Mouse (Mus musculus): ENCODE results near the gene Cd163.
"Not testable (repeated sequence)": the region's sequence is repeated elsewhere in the genome, so short reads cannot be mapped to it uniquely, and the experiment has no call there.

The Cd163 gene

GRCm38 (mm10) chr6:124304356-124304755 is at the start of gene Cd163:
TSS of gene Cd163 (plus strand) at chr6:124304656.
- DNase-seq, result no peak

GRCm38 (mm10) chr6:124255721-124256470 is 48.6 kb upstream of the Cd163 start:
- DNase-seq, result no peak

GRCm38 (mm10) chr6:124260198-124260931 is 44.1 kb upstream of the Cd163 start:
- peak; percentile 24 to 58 for DNase-seq

GRCm38 (mm10) chr6:124262696-124263095 is 41.8 kb upstream of the Cd163 start:
- peak; percentile 35 to 55 for DNase-seq

GRCm38 (mm10) chr6:124273231-124273880 is 31.1 kb upstream of the Cd163 start:
- no peak for DNase-seq

GRCm38 (mm10) chr6:124277641-124278040 is 26.8 kb upstream of the Cd163 start:
- no peak for DNase-seq

- no peak for DNase-seq
Observed at GRCm38 (mm10) chr6:124278291-124278690, 26.2 kb upstream of the Cd163 start.

- no peak for DNase-seq
Observed at GRCm38 (mm10) chr6:124282731-124283130, 21.7 kb upstream of the Cd163 start.

- DNase-seq, result not testable (repeated sequence)
Observed at GRCm38 (mm10) chr6:124297378-124297777, 7.1 kb upstream of the Cd163 start.

- no peak for DNase-seq
Observed at GRCm38 (mm10) chr6:124301447-124302192, 2.8 kb upstream of the Cd163 start.

GRCm38 (mm10) chr6:124308935-124309334 is 4.5 kb downstream of the Cd163 start:
- peak in 1 of 2 experiments; percentile 12 for DNase-seq

- DNase-seq, result no peak
Observed at GRCm38 (mm10) chr6:124312292-124312691, 7.8 kb downstream of the Cd163 start.

- no peak for DNase-seq
Observed at GRCm38 (mm10) chr6:124320371-124320770, 15.9 kb downstream of the Cd163 start.

- DNase-seq, result peak; percentile 6 to 21
Observed at GRCm38 (mm10) chr6:124321481-124322475, 17.3 kb downstream of the Cd163 start.

- DNase-seq, result no peak
Observed at GRCm38 (mm10) chr6:124328394-124328991, 24.0 kb downstream of the Cd163 start.

- no peak for DNase-seq
Observed at GRCm38 (mm10) chr6:124329622-124330021, 25.2 kb downstream of the Cd163 start.

GRCm38 (mm10) chr6:124345096-124345495 is 40.6 kb downstream of the Cd163 start:
- no peak for DNase-seq

GRCm38 (mm10) chr6:124346613-124347012 is 42.2 kb downstream of the Cd163 start:
- no peak for DNase-seq

GRCm38 (mm10) chr6:124353246-124353645 is 48.8 kb downstream of the Cd163 start:
- DNase-seq, result no peak

- no peak for DNase-seq
Observed at GRCm38 (mm10) chr6:124358953-124359352, 54.5 kb downstream of the Cd163 start.

- no peak for DNase-seq
Observed at GRCm38 (mm10) chr6:124360549-124360948, 56.1 kb downstream of the Cd163 start.

Data from cerebellum, adult 18-20 months (tissue).